Mouse (Mus musculus): ENCODE data around the gene Pik3r2. TPM values are rescaled to one million over a fixed set of nuclear protein-coding genes. Genes with fewer than 3 reads are reported as not detected.

Pik3r2 gene
- polyA plus RNA-seq, 1 experiment from 2014 or later = 46.9 TPM

GRCm38 (mm10) chr8:70796403-70797080 lies 20.0 kb upstream of the Pik3r2 start:
- no peak overlapping the region for H3K27ac ChIP-seq (replicated peaks; ENCODE audit: low read depth, low read length)
- ATAC-seq (ENCODE audit: insufficient number of reproducible peaks, low FRiP score, low TSS enrichment, low read depth) = no peak
- WGBS = 2% methylated on average over 54 of the region's 54 CpGs

DNA sequence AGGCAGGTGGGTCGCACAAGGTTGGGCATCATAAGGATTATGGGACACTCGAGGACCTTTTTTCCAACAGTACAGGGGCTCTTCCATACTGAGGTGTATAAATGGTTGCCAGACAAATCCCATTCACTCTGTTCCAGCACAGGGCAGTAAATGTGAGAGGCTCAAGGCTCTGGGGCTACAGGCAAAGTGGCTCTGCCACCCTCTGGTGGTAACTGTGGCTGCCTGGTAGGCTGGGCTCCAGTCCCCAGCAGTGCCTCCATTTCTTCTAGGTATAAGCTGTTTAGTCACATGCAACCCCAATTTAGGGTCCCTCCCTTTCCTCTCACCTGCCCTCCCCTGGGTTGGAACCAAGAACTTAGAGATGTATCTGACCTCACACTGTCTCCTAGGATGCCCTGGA lies 18.9 kb upstream of the Pik3r2 start:
- no peaks in the 10 kb centered on the region for H3K36me3 ChIP-seq (ENCODE audit: control insufficient read depth, insufficient read depth, low read length)
- peaks cover 34% of the 10 kb centered on the region for H3K4me1 ChIP-seq (ENCODE audit: control insufficient read depth, insufficient read depth, low read length)
- H3K27ac ChIP-seq (replicated peaks; ENCODE audit: low read depth, low read length) = no peak overlapping the region
- no peak overlapping the region for H3K9ac ChIP-seq (ENCODE audit: low read length)
- H3K27me3 ChIP-seq (ENCODE audit: control insufficient read depth, insufficient read depth, low read length) = peaks cover 29% of the 10 kb centered on the region
- WGBS = 90% methylated on average over 2 of the region's 2 CpGs
- no peak overlapping the region for H3K4me2 ChIP-seq (ENCODE audit: low read depth, severe bottlenecking)
- H3K4me3 ChIP-seq (ENCODE audit: low read depth, low read length) = no peak overlapping the region
- DNase-seq (ENCODE audit: low spot score) (no peak), ATAC-seq (ENCODE audit: insufficient number of reproducible peaks, low FRiP score, low TSS enrichment, low read depth) (no peak)
- H3K9me3 ChIP-seq (ENCODE audit: control insufficient read depth, low read length) = no peaks in the 10 kb centered on the region

More at GRCm38 (mm10) chr8:70796403-70797080, 20.0 kb upstream of the Pik3r2 start:
- peak overlapping the region; percentile 84 for H3K4me2 ChIP-seq (ENCODE audit: low read depth, severe bottlenecking)
- peaks cover 34% of the 10 kb centered on the region for H3K27me3 ChIP-seq (ENCODE audit: control insufficient read depth, insufficient read depth, low read length)
- no peaks in the 10 kb centered on the region for H3K36me3 ChIP-seq (ENCODE audit: control insufficient read depth, insufficient read depth, low read length)
- peak overlapping the region; percentile 57 for H3K9ac ChIP-seq (ENCODE audit: low read length)
- no peaks in the 10 kb centered on the region for H3K9me3 ChIP-seq (ENCODE audit: control insufficient read depth, low read length)
- peaks cover 23% of the 10 kb centered on the region for H3K4me1 ChIP-seq (ENCODE audit: control insufficient read depth, insufficient read depth, low read length)
- peak; percentile 41 for DNase-seq (ENCODE audit: low spot score)
- H3K4me3 ChIP-seq (ENCODE audit: low read depth, low read length) = peak overlapping the region; percentile 52

DNA sequence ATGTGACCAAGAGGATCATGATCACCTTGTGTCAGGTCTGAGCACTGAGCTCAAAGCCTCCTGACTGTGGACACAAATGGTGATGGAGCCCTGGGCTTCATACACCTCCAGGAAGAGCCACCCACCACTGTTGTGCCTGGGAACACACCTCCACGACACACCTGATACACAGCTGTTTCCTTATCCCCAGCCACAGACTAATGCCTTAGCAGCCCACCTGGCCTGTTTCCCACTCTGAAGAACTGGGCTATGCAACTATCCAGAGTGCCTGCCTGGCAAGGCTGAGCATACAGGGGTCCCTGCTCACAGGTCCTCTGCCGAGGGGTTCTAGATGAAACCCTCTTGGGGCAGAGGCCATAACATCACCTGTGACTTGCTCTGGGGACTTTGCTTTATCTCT lies 17.7 kb upstream of the Pik3r2 start:
- 94% methylated on average over 2 of the region's 2 CpGs for WGBS
- DNase-seq (ENCODE audit: low spot score) (no peak), ATAC-seq (ENCODE audit: insufficient number of reproducible peaks, low FRiP score, low TSS enrichment, low read depth) (no peak)
- Histone ChIP-seq H3K36me3 (ENCODE audit: control insufficient read depth, insufficient read depth, low read length) (no peaks in the 10 kb centered on the region), H3K4me1 (ENCODE audit: control insufficient read depth, insufficient read depth, low read length) (peaks cover 34% of the 10 kb centered on the region), H3K4me2 (ENCODE audit: low read depth, severe bottlenecking) (no peak overlapping the region), H3K27me3 (ENCODE audit: control insufficient read depth, insufficient read depth, low read length) (peaks cover 18% of the 10 kb centered on the region), H3K4me3 (ENCODE audit: low read depth, low read length) (no peak overlapping the region), H3K9me3 (ENCODE audit: control insufficient read depth, low read length) (no peaks in the 10 kb centered on the region), H3K27ac (replicated peaks; ENCODE audit: low read depth, low read length) (no peak overlapping the region), H3K9ac (ENCODE audit: low read length) (no peak overlapping the region)

GRCm38 (mm10) chr8:70792700-70793099 lies 16.2 kb upstream of the Pik3r2 start:
- Histone ChIP-seq H3K27ac (replicated peaks; ENCODE audit: low read depth, low read length) (peak overlapping the region; percentile 91), H3K9me3 (ENCODE audit: control insufficient read depth, low read length) (no peaks in the 10 kb centered on the region), H3K4me1 (ENCODE audit: control insufficient read depth, insufficient read depth, low read length) (peaks cover 35% of the 10 kb centered on the region), H3K9ac (ENCODE audit: low read length) (peak overlapping the region; percentile 75), H3K36me3 (ENCODE audit: control insufficient read depth, insufficient read depth, low read length) (no peaks in the 10 kb centered on the region), H3K4me3 (ENCODE audit: low read depth, low read length) (peak overlapping the region; percentile 60), H3K4me2 (ENCODE audit: low read depth, severe bottlenecking) (peak overlapping the region; percentile 60), H3K27me3 (ENCODE audit: control insufficient read depth, insufficient read depth, low read length) (peaks cover 3% of the 10 kb centered on the region; the same call in 1 of the 2 replicates)
- 1% methylated on average over 20 of the region's 20 CpGs for WGBS
- DNase-seq (ENCODE audit: low spot score) (peak; percentile 85), ATAC-seq (ENCODE audit: insufficient number of reproducible peaks, low FRiP score, low TSS enrichment, low read depth) (peak; percentile 56)

GRCm38 (mm10) chr8:70791975-70792691 lies 15.6 kb upstream of the Pik3r2 start:
- peak overlapping the region; percentile 75 for H3K9ac ChIP-seq (ENCODE audit: low read length)
- peak overlapping the region; percentile 91 for H3K27ac ChIP-seq (replicated peaks; ENCODE audit: low read depth, low read length)
- H3K27me3 ChIP-seq (ENCODE audit: control insufficient read depth, insufficient read depth, low read length) = peaks cover 2% of the 10 kb centered on the region; the same call in 1 of the 2 replicates
- ATAC-seq (ENCODE audit: insufficient number of reproducible peaks, low FRiP score, low TSS enrichment, low read depth) = peak; percentile 83
- 5% methylated on average over 58 of the region's 58 CpGs for WGBS
- H3K4me3 ChIP-seq (ENCODE audit: low read depth, low read length) = peak overlapping the region; percentile 60
- H3K36me3 ChIP-seq (ENCODE audit: control insufficient read depth, insufficient read depth, low read length) = no peaks in the 10 kb centered on the region; the same call in 1 of the 2 replicates
- no peaks in the 10 kb centered on the region for H3K9me3 ChIP-seq (ENCODE audit: control insufficient read depth, low read length)
- peak overlapping the region; percentile 60 for H3K4me2 ChIP-seq (ENCODE audit: low read depth, severe bottlenecking)
- peaks cover 33% of the 10 kb centered on the region for H3K4me1 ChIP-seq (ENCODE audit: control insufficient read depth, insufficient read depth, low read length)
- DNase-seq (ENCODE audit: low spot score) = peak; percentile 99

GRCm38 (mm10) chr8:70791294-70791701 lies 14.8 kb upstream of the Pik3r2 start:
- Histone ChIP-seq H3K4me1 (ENCODE audit: control insufficient read depth, insufficient read depth, low read length) (peaks cover 29% of the 10 kb centered on the region), H3K27me3 (ENCODE audit: control insufficient read depth, insufficient read depth, low read length) (peaks cover 2% of the 10 kb centered on the region; the same call in 1 of the 2 replicates), H3K9ac (ENCODE audit: low read length) (peak overlapping the region; percentile 75), H3K4me3 (ENCODE audit: low read depth, low read length) (peak overlapping the region; percentile 60; the same call in 1 of the 2 replicates), H3K4me2 (ENCODE audit: low read depth, severe bottlenecking) (peak overlapping the region; percentile 60), H3K9me3 (ENCODE audit: control insufficient read depth, low read length) (no peaks in the 10 kb centered on the region), H3K36me3 (ENCODE audit: control insufficient read depth, insufficient read depth, low read length) (no peaks in the 10 kb centered on the region; the same call in 1 of the 2 replicates), H3K27ac (replicated peaks; ENCODE audit: low read depth, low read length) (no peak overlapping the region)
- no peak for ATAC-seq (ENCODE audit: insufficient number of reproducible peaks, low FRiP score, low TSS enrichment, low read depth)
- no peak for DNase-seq (ENCODE audit: low spot score)
- WGBS = 79% methylated on average over 7 of the region's 7 CpGs

DNA sequence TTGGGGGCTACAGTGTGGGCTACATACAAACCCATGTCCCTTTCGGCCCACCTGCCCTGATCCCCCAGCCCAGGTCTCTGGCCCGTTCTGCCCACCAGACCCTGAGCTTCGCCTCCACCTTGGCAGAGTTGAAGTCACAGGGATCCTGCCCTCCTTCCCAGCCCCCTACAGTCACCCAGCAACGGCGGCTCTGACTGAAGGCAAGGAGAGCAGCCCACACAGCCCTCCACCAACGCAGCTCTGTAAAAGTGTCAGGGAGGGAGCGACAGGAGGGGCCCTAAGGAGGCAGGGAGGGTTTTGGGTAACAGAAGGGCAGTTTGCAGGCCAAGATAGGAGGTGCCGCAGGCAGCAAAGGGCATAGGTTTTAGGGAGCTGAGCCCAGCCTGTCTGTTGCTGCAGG lies 14.3 kb upstream of the Pik3r2 start:
- Histone ChIP-seq H3K27me3 (ENCODE audit: control insufficient read depth, insufficient read depth, low read length) (peaks cover 2% of the 10 kb centered on the region; the same call in 1 of the 2 replicates), H3K4me3 (ENCODE audit: low read depth, low read length) (0 out of 2 replicates have a peak overlapping the region, but pooled peaks have one; percentile 60), H3K4me1 (ENCODE audit: control insufficient read depth, insufficient read depth, low read length) (peaks cover 28% of the 10 kb centered on the region), H3K4me2 (ENCODE audit: low read depth, severe bottlenecking) (peak overlapping the region; percentile 60), H3K9me3 (ENCODE audit: control insufficient read depth, low read length) (no peaks in the 10 kb centered on the region), H3K9ac (ENCODE audit: low read length) (peak overlapping the region; percentile 75), H3K27ac (replicated peaks; ENCODE audit: low read depth, low read length) (no peak overlapping the region), H3K36me3 (ENCODE audit: control insufficient read depth, insufficient read depth, low read length) (peaks cover 2% of the 10 kb centered on the region; the same call in 1 of the 2 replicates)
- no peak for ATAC-seq (ENCODE audit: insufficient number of reproducible peaks, low FRiP score, low TSS enrichment, low read depth)
- no peak for DNase-seq (ENCODE audit: low spot score)
- 64% methylated on average over 8 of the region's 8 CpGs for WGBS

DNA sequence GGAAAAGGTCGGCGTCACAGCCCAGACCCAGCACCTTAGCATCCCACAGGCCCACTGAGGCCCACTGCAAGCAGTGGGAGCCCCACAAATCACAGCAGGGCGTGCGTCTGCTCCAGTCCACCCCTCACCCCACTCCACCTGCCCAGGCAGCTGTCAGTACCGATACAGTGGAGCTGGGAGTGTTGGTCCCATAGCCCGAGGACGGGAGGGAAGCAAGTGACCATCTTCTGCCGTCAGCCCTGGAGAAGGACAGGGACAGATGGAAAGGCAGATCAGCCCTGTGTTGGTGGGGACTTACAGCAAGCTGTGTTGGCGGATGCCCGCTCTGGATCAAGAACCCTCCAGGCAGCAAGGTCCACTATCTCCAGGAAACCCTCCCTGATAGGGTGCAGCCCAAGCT lies 12.5 kb upstream of the Pik3r2 start:
- no peak overlapping the region for H3K9ac ChIP-seq (ENCODE audit: low read length)
- peaks cover 6% of the 10 kb centered on the region; the same call in 1 of the 2 replicates for H3K36me3 ChIP-seq (ENCODE audit: control insufficient read depth, insufficient read depth, low read length)
- no peak overlapping the region for H3K4me2 ChIP-seq (ENCODE audit: low read depth, severe bottlenecking)
- no peaks in the 10 kb centered on the region for H3K27me3 ChIP-seq (ENCODE audit: control insufficient read depth, insufficient read depth, low read length)
- 72% methylated on average over 10 of the region's 10 CpGs for WGBS
- H3K27ac ChIP-seq (replicated peaks; ENCODE audit: low read depth, low read length) = no peak overlapping the region
- no peak overlapping the region for H3K4me3 ChIP-seq (ENCODE audit: low read depth, low read length)
- no peak for DNase-seq (ENCODE audit: low spot score)
- ATAC-seq (ENCODE audit: insufficient number of reproducible peaks, low FRiP score, low TSS enrichment, low read depth) = no peak
- H3K4me1 ChIP-seq (ENCODE audit: control insufficient read depth, insufficient read depth, low read length) = peaks cover 28% of the 10 kb centered on the region
- no peaks in the 10 kb centered on the region for H3K9me3 ChIP-seq (ENCODE audit: control insufficient read depth, low read length)

All from limb, embryonic 11.5 days (tissue).